23 mouse cellular contexts compared by ENCODE assay signal in the genomic region with DNA sequence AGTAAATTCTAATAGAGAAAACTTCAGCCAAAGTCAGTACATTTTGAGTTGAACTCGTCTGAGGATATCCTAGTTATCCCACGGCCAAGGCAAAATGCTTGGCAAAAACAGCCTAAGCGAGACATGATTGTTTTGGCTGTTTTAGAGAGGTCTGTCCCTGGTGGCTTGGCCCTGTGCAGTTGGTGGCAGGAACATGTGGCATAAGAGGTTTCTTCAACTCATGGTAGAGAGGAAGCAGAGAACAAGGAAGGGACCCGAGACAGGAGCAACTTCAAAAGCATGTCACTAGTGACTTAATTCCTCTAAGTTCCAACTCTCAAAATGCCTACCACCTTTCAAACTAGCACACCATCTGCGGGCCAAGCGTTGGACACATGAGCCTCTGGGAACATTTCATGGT. TPM values are rescaled to one million over a fixed set of nuclear protein-coding genes. Genes with fewer than 3 reads are reported as not detected.
A peak's percentile ranks its signal among the peaks of the same experiment; 100 is the strongest.
DNase-seq lines count a peak whose midpoint lies in the region; ATAC-seq lines count a peak whose summit lies in the region.
"Had no signal": no experiment of that assay in that cellular context is flagged by ENCODE, and none has a peak within 500 bp of the region (broad histone marks: within the 10 kb centered on the region; RNA-seq: fewer than 3 reads in every experiment).

No protein-coding gene starts in this region.

- no peak overlapping the region for H3K9ac ChIP-seq in lung, embryonic 16.5 days (ENCODE audit: low read length)
- no peak overlapping the region for H3K9ac ChIP-seq in midbrain, embryonic 16.5 days (ENCODE audit: low read depth, low read length)
- H3K9ac ChIP-seq: midbrain, embryonic 15.5 days; neural tube, embryonic 13.5 days had no signal

- DNase-seq in heart, embryonic 10.5 days (ENCODE audit: low spot score): peak; percentile 31
- DNase-seq in heart, postnatal 36 days: no peak
- no peak for DNase-seq in lung, postnatal 14 days
- no peak for DNase-seq in cerebellum, adult 9-10 months
- DNase-seq: adrenal gland, postnatal 25 days; cerebellum, adult 8-10 months; gastrocnemius, postnatal 25 days; kidney, adult 18-20 months; layer of hippocampus, adult 9-11 months; left cerebral cortex, postnatal 4 days; right cerebral cortex, adult 18-20 months; right cerebral cortex, postnatal 4 days had no signal

- H3K4me3 ChIP-seq in heart, embryonic 10.5 days: no peak overlapping the region
- no peak overlapping the region for H3K4me3 ChIP-seq in lung, embryonic 16.5 days (ENCODE audit: low read length)
- no peak overlapping the region for H3K4me3 ChIP-seq in midbrain, embryonic 16.5 days (ENCODE audit: low read depth, low read length)
- H3K4me3 ChIP-seq: hindbrain, embryonic 10.5 days; left cerebral cortex, adult 2 months; midbrain, embryonic 15.5 days; myocyte; neural tube, embryonic 13.5 days had no signal

- H3K4me2 ChIP-seq in lung, embryonic 16.5 days (ENCODE audit: low read depth, low read length): no peak overlapping the region
- no peak overlapping the region for H3K4me2 ChIP-seq in midbrain, embryonic 16.5 days (ENCODE audit: low read length)
- H3K4me2 ChIP-seq: midbrain, embryonic 15.5 days; neural tube, embryonic 13.5 days had no signal

- H3K27me3 ChIP-seq in heart, embryonic 10.5 days (ENCODE audit: insufficient read depth, poor library complexity, severe bottlenecking): no peaks in the 10 kb centered on the region
- H3K27me3 ChIP-seq in lung, embryonic 16.5 days (ENCODE audit: control insufficient read depth, insufficient read depth, low read depth, low read length): no peaks in the 10 kb centered on the region
- H3K27me3 ChIP-seq in midbrain, embryonic 16.5 days (ENCODE audit: control insufficient read depth, insufficient read depth, low read depth, low read length): no peaks in the 10 kb centered on the region
- H3K27me3 ChIP-seq: midbrain, embryonic 15.5 days; neural tube, embryonic 13.5 days had no signal

- no peaks in the 10 kb centered on the region for H3K9me3 ChIP-seq in heart, embryonic 10.5 days
- H3K9me3 ChIP-seq in lung, embryonic 16.5 days (ENCODE audit: control insufficient read depth, low read length): no peaks in the 10 kb centered on the region
- H3K9me3 ChIP-seq in midbrain, embryonic 16.5 days (replicated peaks; ENCODE audit: control insufficient read depth, low read length, poor library complexity, severe bottlenecking): no peaks in the 10 kb centered on the region
- H3K9me3 ChIP-seq: midbrain, embryonic 15.5 days; neural tube, embryonic 13.5 days had no signal

- WGBS in heart, embryonic 10.5 days: 87% methylated on average over 6 of the region's 6 CpGs
- 77% methylated on average over 6 of the region's 6 CpGs for WGBS in lung, embryonic 16.5 days
- 84% methylated on average over 6 of the region's 6 CpGs for WGBS in midbrain, embryonic 16.5 days

- no peak overlapping the region for H3K27ac ChIP-seq in heart, embryonic 10.5 days
- peak overlapping the region; percentile 5 for H3K27ac ChIP-seq in lung, embryonic 16.5 days (ENCODE audit: low read length)
- H3K27ac ChIP-seq in midbrain, embryonic 16.5 days (ENCODE audit: low read length): no peak overlapping the region
- H3K27ac ChIP-seq: hindbrain, embryonic 10.5 days; left cerebral cortex, adult 2 months; midbrain, embryonic 15.5 days; neural tube, embryonic 13.5 days had no signal

- H3K36me3 ChIP-seq in heart, embryonic 10.5 days: no peaks in the 10 kb centered on the region
- H3K36me3 ChIP-seq in lung, embryonic 16.5 days (ENCODE audit: control insufficient read depth, insufficient read depth, low read length): peaks cover 2% of the 10 kb centered on the region
- no peaks in the 10 kb centered on the region for H3K36me3 ChIP-seq in midbrain, embryonic 16.5 days (ENCODE audit: control insufficient read depth, insufficient read depth, low read length)
- H3K36me3 ChIP-seq: hindbrain, embryonic 10.5 days; midbrain, embryonic 15.5 days; neural tube, embryonic 13.5 days had no signal

- no peak for ATAC-seq in lung, embryonic 16.5 days (ENCODE audit: low read depth)
- peak; percentile 56 for ATAC-seq in megakaryocyte progenitor cell, adult 5-6 weeks (replicated peaks; ENCODE audit: poor library complexity)
- ATAC-seq in midbrain, embryonic 16.5 days: no peak
- ATAC-seq: CD4-positive, CD25-positive, alpha-beta regulatory T cell, adult 4 months; forebrain, embryonic 16.5 days; hindbrain, embryonic 16.5 days; midbrain, embryonic 15.5 days had no signal

- intact Hi-C loops in heart, postnatal 36 days (cut with DNase I): no loop called here

- no peaks in the 10 kb centered on the region for H3K4me1 ChIP-seq in heart, embryonic 10.5 days
- H3K4me1 ChIP-seq in lung, embryonic 16.5 days (replicated peaks; ENCODE audit: control insufficient read depth, insufficient read depth, low read length): peaks cover 7% of the 10 kb centered on the region; the same call in 1 of the 2 replicates
- H3K4me1 ChIP-seq in midbrain, embryonic 16.5 days (ENCODE audit: control insufficient read depth, insufficient read depth, low read length): no peaks in the 10 kb centered on the region
- H3K4me1 ChIP-seq: midbrain, embryonic 15.5 days; neural tube, embryonic 13.5 days had no signal

RNA-seq across cellular contexts. Expression of gene Dync2li1, which starts 5.7 kb away (rescaled TPM):
- polyA plus RNA-seq in heart, embryonic 10.5 days (2016; fragmentation: Nextera tagmentation; extraction: Ambion mirVana): 9.9 and 17.2 TPM in 2 replicates
- 1 to 10 TPM; 2.6 to 3.9 TPM for total RNA-seq in heart, postnatal 36 days (2021)
- 43.7 and 46.9 TPM in 2 replicates for polyA plus RNA-seq in lung, embryonic 16.5 days (2015; fragmentation: Nextera tagmentation; extraction: Ambion mirVana)
- total RNA-seq in megakaryocyte progenitor cell, adult 5-6 weeks (2015): 4.9 and 6.3 TPM in 2 replicates
- total RNA-seq in megakaryocyte progenitor cell, adult 5-6 weeks (2017): 3.5 and 5.9 TPM in 2 replicates
- 38.8 and 40.6 TPM in 2 replicates for polyA plus RNA-seq in midbrain, embryonic 16.5 days (2015; fragmentation: Nextera tagmentation; extraction: Ambion mirVana)

RNA-seq across cellular contexts. Expression of gene Abcg8, which starts 55.5 kb away (rescaled TPM):
- 0.09 TPM in 1 of 2 replicates, not detected in the other for polyA plus RNA-seq in heart, embryonic 10.5 days (2016; fragmentation: Nextera tagmentation; extraction: Ambion mirVana)
- not detected for total RNA-seq in heart, postnatal 36 days (2021)
- polyA plus RNA-seq in lung, embryonic 16.5 days (2015; fragmentation: Nextera tagmentation; extraction: Ambion mirVana): not detected in 2 replicates
- total RNA-seq in megakaryocyte progenitor cell, adult 5-6 weeks (2015): not detected in 2 replicates
- not detected in 2 replicates for total RNA-seq in megakaryocyte progenitor cell, adult 5-6 weeks (2017)
- polyA plus RNA-seq in midbrain, embryonic 16.5 days (2015; fragmentation: Nextera tagmentation; extraction: Ambion mirVana): 0.08 TPM in 1 of 2 replicates, not detected in the other
- total RNA-seq: gastrocnemius, postnatal 25 days; left cerebral cortex, adult 2 months; left cerebral cortex, postnatal 4 days had no signal
- polyA plus RNA-seq: CD4-positive, CD25-positive, alpha-beta regulatory T cell, adult 4 months; forebrain, embryonic 16.5 days; midbrain, embryonic 15.5 days; neural tube, embryonic 13.5 days had no signal
